Mouse (Mus musculus): Measurements from ENCODE around the gene Tlcd1.

Gene Tlcd1

DNA sequence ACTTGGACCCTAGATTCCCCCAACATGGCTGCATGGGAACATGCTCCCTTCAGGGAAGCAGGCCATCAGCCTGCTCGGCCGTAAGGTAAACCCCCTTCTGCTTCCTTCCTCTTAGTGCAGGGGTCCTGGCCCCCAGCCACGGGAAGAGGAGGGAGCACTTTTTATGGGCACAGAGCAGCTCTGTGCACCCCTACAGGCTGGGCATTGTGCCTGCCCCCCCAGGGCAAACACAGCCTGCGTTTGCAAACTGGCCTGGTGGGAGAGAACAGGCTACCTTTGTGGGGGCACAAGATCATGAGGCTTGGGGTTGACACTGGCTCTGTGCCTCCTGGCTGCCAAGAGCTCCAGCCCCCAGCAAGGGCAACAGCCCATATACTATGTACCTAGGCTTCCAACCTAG is 14.5 kb upstream of the Tlcd1 start:
- no peak for DNase-seq

DNA sequence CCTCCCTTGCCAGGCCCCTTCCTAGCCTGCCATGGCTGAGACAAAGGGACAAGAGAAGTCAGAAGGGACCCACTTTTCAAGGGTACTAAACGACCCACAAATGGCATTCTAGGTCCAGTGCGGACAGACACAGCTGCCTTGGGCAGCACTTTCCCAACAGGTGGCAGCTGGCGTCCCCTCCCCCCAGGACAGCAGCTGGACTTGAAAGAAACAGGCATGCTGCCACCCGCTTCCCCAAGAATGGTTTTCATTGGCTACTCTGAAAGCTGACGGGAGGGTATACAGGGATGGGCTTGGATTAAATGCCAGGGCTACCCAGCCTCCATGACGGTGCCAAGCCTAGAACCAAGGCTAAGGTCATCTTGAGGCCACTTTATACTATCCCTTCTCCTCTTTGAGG is 14.0 kb upstream of the Tlcd1 start:
- no peak for DNase-seq

DNA sequence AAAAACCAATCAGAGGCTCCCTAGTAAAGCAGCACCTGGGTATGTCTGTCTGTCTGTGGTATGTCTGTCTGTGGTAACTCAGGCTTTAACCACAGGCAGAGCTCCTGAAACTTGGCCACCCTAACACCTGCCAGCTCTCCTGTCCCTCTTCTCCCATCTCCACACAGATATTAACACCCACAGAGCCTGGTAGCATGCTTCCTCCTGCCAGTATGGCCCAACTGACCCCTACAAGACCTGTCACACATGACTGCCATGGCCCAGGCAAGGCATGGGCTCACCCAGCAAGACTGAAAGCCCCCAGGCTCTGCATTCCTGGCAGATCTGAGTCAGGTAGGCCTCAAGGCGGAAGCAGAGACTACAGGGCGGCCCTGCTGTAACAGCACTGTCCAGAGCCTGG is 13.5 kb upstream of the Tlcd1 start:
- DNase-seq = no peak

DNA sequence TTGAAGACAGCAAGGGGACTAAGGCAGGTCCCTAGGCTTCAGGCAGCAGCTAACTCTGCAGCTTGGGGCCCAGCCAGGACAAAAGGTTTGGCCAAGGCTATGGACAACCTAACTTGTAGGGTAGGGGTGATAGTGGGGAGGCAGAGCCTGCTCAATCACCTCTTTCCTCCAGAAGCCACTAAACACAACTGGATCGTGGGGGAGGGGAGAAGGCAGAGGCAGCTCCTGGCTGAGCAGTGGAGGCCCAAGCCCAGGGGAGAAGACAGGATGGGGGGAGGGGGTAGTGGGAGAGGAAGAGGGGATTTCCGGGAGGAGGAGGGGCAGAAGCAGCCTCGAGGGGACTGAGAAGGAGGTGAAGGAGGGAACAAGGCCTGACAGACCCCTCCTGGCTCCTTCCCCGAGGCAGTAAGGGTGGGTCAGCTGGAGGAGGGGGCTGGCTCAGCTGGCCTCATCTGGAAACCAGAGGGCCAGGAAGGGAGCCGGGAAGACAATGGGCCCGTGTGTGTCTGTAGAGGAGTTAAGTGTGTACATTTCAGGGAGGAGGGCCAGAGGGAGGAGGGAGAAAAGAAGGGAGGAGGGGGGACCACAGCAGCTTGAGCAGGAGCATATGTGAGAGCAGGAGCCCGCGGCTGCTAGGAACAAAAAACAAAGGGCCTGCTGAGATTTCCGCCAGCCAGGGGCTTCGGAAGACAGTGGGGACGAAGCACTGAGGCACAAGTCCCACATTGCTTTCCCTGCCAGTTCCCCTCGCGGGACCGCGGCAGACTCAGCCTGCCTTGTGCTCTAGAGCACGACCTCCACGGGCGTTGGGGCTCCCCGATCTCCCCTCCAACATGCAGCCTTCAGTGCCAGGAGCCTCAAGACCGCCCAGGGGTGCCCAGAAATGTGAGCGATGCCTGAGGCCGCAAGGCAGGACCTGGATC is 12.6 kb upstream of the Tlcd1 start:
- no peak for DNase-seq

DNA sequence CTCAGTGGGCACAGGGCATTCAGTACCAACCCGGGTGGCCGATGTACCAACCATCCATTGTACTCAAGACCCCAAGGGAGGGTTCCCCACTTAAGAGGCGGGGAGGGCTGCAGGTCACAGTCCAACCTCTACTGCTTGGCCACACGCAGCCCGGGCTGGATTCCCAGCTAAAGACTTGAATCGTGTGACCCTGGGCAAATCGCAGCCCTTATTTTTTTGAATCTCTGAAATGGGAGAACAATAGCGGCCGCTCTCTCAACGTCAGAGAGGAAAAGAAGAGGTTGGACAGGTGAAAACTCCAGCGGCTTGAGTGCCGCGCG is 11.9 kb upstream of the Tlcd1 start:
- DNase-seq = no peak

DNA sequence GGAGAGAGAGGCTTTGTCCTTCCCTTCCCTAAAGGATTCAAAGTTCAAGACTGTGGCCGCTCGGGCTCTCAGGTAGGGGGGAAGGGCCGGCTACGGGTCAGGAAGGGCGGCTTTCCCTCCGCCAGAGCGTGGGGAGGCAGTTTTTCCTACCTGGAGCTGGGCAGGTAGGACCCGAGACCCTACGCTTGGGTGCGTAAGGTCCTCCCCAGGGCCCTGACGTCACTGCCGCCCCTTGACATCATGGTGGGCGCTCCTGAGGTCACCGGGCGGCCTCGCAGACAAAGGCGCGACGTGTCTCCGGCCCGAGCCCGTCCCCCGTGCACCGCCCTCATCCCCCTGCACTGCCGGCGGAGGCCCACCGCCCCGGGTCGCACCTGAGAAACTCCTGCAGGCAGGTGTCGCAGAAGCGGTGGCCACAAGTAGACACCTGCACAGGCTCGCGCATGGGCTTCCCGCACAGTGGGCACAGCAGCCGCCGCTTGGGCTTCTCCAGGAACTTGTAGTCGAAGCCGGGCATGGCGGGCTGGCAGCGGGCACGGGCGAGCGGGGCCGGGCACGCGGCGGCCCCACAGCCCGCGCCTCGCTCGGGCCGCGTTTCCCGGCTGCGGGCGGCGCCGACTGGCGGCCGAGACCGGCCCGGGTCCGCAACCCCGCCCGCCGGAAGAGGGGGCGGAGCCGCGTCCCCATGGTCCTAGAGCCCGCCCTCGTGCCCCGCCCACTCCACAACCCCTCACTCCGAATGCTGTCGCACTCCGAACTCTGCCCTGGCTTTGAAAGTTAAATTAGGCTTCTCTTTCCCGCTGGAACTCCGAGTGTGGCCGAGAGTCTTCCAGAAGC is 11.4 kb upstream of the Tlcd1 start, which contains the start of gene Traf4:
Gene Traf4, minus strand, starts transcription at position 666 of the 837 bp plus-strand sequence.
- DNase-seq = peak; percentile 73

DNA sequence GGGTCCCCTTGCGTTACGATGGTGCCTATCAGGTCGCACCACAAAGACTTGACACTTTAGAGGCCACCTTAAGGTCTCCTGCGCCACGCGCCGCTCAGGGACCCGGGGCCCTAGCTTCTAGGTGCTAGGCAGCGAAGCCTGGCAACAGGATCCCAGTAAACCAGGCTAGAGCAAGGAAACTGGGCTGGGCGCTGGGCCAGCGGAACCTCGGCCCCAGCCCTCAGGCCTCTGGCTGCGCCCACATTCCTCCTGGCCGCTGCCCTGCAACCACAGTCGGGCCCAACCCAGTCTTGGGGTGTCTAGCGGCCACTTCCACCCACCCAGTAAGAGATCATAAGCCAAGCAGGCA is 10.8 kb upstream of the Tlcd1 start:
- no peak for DNase-seq

DNA sequence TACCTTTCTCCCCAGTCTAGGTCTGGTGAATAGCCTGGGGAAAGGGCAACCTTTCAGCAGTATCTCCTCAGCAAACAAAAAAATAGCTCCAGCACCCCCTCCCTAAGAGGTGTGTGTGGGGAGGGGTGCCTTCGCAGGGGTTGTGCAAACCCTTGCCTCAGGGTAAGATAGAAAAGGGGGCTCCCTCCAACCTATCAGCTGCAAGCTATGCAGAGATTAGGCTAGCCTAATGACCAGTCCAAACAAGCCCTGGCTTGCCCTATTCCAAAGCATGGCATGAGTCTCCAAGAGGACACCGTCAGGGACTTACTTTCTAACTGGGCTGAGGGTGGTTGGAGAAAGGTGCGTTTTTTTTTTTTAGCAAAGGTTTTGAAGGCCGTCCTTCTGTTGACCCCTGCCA is 10.3 kb upstream of the Tlcd1 start:
- DNase-seq = no peak

DNA sequence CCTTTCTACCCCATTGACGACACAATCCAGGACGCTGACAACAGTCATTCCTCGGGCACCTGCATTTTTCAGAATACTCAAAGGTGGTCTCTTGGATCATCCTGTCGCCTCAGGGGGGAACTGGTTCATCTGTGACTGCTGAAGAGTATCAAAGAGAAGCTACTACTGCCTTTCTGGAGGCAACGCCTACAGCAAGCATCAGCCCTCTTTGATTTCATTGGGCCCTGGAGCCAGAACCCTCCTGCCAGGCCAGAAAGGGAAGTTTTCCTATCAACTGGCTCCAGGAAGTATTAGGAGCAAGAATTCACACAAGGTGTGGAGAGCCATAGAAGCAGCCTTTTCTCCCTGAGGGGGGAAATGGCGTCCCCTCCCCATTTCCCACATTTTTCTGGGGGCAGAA is 9.9 kb upstream of the Tlcd1 start:
- no peak for DNase-seq

DNA sequence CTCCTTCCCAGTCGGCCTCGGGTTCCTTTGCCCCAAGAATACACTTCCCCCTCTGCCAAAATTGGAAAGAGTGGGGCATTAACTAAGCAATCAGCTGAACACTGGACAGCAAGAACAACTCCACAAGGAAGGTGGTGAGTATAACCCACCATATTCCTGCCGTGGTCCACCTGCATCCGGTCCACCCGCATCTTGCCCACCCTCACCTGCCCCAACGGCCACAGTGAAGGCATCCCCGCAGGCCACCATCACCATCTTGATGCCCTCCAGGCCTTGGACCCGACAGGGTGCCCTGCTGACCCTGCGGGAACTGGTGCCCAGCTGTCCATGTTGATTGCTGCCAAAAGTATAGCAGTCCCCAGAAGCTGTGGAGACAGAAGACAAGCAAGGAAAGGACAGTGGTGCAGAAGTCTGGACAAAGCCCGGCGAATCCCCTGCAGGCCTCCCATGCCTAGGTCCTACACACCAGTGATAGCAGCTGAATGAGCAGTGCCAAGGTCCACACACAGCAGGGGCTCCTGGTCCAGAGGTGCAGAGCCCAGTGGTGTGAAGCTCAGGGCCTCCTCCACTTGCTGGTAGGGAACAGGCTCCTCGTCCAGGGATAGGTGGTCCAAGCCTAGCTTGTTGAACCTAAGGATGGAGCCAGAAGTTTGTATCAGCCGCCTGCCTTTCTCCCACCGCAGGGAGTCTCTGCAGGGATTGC is 9.1 kb upstream of the Tlcd1 start:
- DNase-seq = no peak

DNA sequence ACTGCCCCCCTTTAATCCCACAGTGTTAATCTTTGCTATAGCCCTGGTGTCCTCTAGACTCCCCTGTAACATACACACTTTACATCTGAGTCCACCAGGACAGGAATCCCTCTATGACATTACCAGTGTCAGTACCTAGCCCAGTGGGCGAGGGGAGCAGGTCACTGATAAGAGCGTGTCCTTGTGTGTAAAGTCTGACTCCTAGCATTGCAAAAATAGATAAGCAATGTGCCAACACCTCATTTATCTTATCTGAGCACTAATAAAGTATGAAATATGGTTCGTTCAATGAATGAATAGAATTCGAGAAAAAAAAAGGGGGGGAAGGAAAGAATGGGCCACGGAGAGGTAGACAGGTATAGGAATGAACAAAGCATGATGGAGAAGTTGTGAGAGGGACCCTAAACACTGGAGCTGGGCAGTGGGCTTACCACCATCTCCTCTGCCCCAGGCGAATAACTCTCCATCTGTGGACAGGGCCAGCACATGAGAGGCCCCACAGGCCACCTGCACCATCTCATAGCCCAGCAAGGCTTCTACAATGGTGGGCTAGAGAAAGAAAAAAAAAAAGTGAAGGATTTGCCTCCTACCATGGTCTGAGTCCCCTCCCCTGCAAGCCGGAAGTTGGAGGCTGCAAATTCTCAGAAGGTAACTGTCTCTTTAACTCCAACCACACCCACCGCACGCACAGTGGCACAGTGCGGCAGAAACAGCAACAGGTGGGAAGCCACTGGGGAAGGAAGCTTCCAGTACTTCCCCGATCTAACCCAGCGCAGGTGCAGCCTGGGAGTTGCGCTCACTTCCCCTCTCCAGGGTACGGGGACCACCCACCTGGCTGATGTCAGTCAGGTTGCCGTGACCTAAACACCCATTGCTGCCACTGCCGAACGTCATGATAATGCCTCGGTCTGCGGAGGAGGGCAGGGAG is 7.7 kb upstream of the Tlcd1 start:
- no peak for DNase-seq

DNA sequence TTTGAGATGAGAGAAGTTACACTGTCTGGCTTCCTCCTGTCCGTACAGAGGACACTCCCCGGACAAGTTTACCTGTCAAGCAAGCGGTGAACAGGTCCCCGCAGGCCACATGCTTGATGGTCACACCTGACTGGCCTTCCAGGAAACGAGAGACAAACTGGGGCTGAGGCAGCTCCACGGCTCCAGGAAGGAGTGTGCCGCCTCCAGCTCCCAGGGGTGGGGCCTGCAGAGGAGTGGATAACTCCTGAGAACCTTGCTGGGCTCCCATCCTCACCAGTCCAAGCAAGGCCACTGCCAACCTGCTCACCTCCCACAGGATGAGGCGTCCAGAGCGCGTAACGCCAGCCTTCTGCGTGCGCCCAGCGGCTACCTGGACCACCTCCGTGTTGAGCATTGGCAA is 6.2 kb upstream of the Tlcd1 start:
- DNase-seq = no peak

DNA sequence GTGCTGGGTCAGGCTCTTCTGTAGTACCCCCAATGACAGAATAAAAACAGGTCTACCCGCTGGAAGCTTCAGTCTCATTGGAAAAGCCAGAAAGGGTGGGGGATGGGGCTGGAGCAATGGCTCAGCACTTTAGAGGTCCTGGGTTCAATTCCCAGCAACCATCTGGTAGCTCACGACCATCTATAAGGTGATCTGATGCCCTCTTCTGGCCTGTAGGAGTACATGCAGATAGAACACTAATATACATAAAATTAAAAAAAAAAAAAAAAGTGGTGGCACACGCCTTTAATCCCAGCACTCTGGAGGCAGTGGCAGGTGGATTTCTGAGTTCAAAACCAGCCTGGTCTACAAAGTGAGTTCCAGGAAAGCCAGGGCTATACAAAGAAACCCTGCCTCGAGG is 5.2 kb upstream of the Tlcd1 start:
- DNase-seq = no peak

DNA sequence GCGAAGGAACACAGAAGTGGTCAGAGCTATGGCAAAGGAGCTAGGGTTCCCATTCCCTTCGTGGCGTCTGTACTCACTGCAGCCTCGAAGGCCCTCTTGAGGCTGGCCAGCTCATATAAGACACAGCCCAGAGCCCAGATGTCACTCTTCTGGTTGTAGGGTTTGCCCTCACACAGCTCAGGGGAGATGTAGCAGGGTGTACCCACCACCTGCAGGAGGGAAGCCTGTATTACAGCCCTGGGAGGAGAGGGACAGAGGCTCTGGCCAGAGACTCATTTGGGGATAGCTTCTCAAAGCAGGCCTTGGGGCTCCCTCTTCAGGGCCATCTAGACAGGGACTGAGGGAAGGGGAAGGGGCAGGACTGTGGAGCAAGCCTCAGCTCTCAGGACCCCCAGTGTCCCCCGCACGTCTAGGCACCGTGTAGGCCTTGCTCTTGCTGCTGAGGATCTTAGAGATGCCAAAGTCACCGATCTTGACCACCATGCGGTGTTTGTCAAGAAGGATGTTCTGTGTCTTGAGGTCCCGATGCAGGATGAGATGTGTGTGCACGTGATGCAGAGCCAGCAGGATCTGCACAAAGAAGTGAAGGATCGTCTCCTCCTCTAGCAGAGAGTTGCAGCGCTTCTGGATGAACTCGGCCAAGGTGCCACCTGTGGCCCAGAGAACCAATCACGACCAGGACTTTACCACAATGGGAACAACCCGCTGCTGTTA is 4.3 kb upstream of the Tlcd1 start:
- DNase-seq = no peak

DNA sequence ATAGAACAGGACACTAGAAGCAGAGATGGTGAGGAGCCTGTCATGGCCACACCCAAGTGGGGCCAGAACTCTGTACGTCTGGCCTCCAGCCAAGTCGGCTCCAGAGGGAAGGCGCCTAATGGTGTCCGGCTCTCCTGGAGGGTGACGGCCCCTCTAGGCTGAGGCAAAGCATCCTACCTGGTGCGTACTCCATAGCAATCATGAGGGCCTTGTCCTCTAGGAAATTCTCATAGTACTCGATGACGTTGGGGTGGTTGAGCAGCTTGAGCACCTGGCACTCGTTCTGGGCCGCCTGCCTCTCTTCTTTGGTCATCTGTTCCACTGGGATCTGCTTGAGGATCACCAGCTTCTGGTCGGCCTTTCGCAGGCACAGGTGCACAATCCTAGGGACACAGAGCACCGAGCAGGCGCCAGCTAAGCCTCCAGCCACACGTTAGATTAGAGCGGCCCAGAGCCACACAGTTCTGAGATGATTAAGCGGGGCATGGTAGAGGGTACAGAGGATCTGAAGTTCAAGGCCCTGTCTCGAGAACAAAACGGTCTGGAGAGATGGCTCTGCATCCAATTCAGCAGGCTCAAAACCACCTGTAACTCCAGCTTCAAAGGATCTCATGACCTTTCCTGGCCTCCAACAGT is 3.6 kb upstream of the Tlcd1 start:
- DNase-seq = no peak

DNA sequence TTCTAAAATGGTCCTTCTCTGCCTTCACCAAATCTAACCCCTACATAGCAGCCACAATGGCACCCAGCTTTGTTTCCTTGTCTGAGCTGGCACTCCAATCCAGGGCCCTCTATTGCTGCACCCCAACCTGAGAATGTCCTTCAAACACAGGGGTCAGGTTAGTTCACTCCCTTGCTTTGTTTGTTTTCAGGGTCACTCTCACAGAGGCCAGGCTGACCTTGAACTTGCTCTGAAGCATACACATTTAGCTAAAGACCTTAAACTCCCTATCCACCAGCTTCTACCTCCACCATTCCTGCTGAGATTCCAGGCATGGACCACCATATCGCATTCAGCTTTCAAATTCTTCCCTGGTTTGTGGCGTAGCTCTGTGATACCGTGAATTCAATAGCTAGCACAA is 2.0 kb upstream of the Tlcd1 start:
- DNase-seq = no peak

DNA sequence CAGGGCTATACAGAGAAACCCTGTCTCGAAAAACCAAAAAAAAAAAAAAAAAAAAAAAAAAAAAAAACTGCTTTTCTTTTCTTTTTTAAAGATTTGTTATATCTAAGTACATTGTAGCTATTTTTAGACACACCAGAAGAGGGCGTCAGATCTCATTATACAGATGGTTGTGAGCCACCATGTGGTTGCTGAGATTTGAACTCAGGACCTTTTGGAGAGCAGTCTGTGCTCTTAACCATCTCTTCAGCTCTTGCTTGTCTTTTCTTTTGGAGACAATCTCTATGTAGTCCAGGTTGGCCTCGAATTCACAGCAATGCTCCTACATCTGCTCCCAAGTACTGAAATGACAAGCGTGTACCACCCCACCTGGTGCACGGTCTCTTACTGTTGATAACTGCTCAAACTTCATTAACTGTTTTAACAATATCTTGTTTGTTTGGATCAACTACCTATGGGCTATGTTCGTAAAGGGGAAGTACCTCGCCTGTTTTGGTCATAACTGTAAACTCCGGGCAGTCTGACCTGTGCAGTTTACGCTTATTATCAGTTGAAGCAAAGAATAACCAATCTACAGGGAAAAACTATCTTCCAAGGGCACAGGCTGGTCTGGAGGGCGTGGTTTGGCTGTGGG is 625 bp upstream of the Tlcd1 start:
- no peak for DNase-seq

DNA sequence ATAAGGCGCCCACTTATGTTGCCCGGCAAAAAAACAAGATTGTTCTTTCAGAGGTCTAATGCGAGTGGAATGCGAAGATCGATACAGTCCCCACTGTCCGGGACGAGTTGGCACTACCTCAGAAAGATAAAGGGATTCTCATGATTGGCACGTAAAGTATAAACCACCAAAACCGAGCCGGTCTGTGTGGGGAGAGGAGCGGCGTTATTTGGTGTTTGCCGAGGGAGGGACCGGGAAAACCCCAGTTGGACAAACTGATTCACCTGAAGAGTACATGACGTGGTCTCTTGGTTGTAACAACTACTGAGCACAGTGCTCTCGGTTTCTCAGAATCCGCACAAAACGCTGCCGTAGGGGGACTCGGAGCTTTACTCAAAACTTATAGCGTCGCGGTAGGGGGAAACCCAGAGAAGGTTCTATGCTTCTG is 407 bp downstream of the Tlcd1 start:
- no peak for DNase-seq

DNA sequence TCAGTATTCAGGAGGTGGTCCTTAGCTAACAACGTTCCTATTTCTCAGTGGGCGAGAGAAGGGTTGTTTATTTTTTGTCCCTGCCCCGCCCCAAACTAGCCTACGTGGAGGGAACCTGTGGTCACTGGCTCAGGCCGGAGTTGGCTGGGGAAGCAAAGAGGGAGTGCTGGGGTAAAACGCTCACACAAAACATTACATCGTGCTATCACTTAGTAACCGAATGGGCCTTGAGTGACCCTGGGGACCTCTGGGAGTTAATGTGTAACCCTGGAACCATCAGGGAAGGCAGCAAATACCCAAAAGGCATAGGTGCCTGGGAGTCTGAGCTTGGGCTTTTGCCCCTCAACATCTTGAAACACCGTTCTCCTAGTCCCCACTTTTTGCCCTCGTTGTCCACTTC is 926 bp downstream of the Tlcd1 start:
- no peak for DNase-seq

DNA sequence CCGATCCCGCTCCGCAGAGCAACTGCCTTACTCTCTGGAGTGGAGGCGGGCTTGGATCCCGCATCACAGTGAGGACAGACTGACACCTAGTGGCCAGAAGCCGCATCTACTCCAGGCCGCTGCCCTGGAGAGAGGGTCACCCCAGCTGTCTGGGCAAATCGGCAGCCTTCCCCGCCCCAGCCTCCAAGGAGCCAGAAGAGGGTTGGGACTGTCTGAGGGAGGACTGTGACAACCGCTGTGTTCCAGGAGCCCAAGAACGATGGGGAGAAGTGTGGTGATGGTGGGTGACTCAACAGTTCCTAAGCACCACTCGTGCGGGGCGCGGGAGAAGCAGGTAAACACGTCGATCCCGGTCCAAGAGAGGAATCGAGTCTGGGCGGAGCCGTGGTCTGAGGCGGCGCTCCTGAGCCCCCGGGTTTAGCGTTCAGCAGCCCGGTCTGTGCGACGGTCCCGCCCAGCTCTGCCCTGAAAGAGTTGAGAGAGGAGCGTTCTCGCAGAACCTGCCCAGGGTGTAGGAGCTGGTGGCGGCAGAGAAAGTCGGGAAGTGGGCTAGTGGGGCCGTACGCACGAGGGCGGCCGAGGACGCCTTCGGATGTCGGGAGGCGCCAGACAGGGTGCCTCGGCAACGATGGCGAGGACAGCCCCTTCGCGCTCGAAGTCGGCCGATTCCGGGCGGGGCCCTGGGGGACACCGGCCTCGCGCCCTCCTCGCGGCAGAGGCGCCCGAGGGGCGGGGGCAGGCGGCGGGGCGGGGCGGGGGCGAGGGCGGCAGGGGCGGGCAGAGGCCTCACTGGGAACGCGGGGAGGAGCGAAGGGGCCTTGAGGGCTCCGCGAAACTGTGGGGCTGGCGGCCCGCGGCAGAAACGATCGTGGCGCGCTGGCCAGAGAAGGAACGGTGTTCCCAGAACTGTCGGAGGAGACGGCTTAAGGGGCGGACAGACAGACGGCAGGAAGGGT is 1.7 kb downstream of the Tlcd1 start:
- peak; percentile 93 for DNase-seq
